Mouse (Mus musculus) testis, adult 2 months (tissue): ENCODE data around the gene Txn2.

ENCODE experiments used
- CTCF ChIP-seq: fragments of 200-500 bp; IDR thresholded peaks from 2 replicates; pipeline ENCODE4 v1.5.1; 2012; ENCODE audit warnings: low read depth, mild to moderate bottlenecking, inconsistent platforms, low read length, moderate library complexity; ENCODE audit not compliant: control insufficient read depth, insufficient read depth, insufficient replicate concordance
- POLR2A ChIP-seq: fragments of 200-500 bp; IDR thresholded peaks from 2 replicates; pipeline ENCODE4 v1.6.1; 2012; ENCODE audit warnings: low read depth, mild to moderate bottlenecking, inconsistent platforms, low read length, moderate library complexity; ENCODE audit not compliant: control insufficient read depth

DNA sequence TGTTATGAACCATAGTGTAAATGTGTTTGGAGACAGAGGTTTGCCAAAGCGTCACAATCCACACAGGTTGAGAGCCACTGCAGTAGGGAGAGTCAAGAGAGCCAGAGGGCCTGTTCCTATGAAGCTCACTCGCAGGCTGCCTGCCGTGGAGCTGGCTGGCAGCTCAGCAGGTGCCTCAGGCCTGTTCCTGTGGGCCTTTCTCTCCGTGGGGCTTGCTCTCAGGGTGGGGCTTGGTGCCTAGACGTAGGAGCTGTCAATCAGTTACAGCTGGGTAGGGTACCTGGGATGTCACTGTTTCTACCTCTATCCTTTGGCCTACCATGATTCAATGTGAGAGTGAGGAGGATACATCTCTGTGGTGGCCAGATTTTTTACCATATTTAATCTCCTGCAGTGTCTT lies 6.2 kb upstream of the Txn2 start:
- TF ChIP-seq CTCF (no peak), POLR2A (no peak)
